Mouse (Mus musculus) thymus, postnatal 0 days (tissue): ENCODE data around the gene Gast. TPM values are rescaled to one million over a fixed set of nuclear protein-coding genes. Genes with fewer than 3 reads are reported as not detected.
"Not testable (repeated sequence)": the region's sequence is repeated elsewhere in the genome, so short reads cannot be mapped to it uniquely, and the experiment has no call there.

Experiments
- DNase-seq: peaks from one replicate; pipeline ENCODE4 v3.0.0-alpha.2; 2015; ENCODE audit warnings: low spot score
- polyA plus RNA-seq: library from polyadenylated mRNA; unstranded; fragments of >200 nt; fragmentation: Nextera tagmentation; extraction: Ambion mirVana; gene quantifications from 2 replicates; pipeline ENCODE4 v1.2.1, GENCODE M21; 2015

Gene Gast
- polyA plus RNA-seq, 1 experiment from 2014 or later = 2.1 TPM

DNA sequence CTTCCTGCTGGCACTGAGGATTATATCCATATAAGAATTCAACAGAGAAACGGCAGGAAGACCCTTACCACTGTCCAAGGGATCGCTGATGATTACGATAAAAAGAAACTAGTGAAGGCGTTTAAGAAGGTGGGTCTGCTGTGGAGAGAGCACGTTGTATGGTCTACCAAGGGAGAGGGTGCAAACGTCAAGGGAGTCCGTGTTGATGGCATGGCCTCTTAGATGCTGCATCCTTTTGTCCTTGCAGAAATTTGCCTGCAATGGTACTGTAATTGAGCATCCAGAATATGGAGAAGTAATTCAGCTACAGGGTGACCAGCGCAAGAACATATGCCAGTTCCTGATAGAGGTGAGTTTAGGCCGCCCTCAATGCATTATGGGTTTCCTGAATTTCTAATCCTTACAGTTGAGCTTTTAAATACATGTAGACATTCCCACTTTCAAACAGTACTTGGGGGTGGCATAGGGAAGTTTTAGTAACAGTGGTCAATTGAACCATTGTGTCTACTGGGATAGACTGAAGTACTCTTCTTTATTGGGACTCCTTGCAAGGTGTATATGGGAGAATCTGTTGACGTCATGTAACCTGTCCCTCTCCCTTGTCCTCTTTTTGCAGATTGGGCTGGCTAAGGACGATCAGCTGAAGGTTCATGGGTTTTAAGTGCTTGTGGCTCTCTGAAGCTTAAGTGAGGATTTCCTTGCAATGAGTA lies 13.4 kb upstream of the Gast start:
- not testable (repeated sequence) for DNase-seq

DNA sequence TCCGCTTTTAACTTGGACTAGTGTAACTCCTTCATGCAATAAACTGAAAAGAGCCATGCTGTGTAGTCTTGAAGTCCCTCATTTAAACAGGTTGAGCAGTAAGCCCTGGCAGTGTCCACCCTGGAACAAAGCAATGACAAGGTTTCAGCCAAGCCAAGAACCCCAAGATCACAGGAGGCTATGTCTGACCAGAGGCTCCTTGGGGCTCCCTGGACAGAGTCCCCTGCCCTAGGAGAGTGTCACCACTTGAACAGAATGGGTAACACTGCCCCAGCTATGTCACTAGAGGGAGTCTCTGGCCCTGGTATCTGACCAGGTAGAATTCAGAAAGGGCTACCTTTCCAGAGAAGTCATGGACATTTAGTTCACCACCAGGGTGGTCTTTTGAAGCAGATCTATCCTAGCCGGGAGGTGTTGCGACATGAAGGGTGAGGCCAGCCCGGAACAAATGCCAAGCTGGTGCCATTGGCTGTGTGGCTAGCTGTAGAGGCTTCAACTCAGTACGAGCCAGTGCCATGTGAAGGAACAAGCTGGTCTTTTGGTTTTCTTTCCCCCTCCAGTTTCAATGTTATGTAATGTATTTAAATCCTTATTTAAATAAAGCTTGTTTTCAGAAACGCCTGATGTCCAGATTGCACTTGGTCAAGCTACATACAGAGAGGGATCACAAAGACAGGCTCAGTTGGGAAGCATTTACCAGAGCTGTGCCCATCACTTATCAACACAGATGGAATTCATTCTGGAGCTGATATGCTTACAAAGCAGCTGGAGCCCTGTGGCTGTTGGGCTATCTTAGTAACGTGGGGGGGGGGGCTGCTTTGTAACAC lies 12.5 kb upstream of the Gast start:
- DNase-seq = not testable (repeated sequence)

GRCm38 (mm10) chr11:100322591-100323258 lies 11.5 kb upstream of the Gast start:
- DNase-seq = no peak

- peak; percentile 84 for DNase-seq
Measured at GRCm38 (mm10) chr11:100323578-100323977, 10.6 kb upstream of the Gast start.

DNA sequence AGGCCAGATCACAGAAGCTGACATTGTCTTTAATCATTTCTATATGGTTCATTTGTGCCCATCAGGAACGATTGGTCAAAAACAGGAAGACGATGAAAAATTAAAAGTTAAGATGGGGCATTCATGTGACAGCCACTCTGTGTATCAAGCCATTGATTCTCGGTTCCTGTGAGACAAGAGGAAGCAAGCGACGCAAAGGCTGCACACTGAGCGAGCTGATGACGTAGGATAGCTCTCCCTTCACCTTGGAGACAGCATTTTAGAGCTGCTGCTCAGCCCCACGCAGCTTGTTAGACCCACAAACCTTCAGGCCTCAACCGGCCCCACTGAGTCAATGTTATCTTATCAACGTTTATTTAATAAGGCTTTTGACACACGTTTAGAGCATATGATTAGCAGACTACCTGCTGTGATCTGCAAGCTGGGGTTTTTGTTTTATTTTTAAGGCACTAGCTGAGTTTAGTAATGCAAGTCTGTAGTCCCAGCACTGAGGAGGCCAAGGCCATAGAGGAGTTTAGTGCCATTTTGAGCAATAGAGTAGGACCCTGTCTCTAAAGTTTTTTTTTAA lies 9.1 kb upstream of the Gast start:
- DNase-seq = no peak

DNA sequence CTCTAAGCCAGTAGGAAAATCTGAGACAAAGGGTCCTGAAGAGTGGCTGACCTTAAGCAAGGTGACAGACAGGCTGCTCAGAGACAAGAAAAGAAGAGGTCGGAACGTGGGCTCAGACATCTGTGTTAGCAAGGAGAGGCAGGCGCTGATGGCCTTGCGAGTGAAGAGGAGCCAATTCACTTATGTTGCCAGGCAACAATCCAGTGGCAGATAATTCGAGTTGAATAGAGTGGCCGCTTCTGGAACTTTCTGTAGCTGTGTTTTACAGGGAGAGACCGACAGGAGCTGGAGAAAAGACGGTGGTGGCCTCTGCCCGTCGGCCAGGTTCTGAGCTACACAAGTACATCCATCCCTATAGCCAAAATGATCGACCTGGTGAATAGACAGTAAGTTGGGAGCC lies 6.9 kb upstream of the Gast start:
- DNase-seq = no peak

GRCm38 (mm10) chr11:100327761-100328160 lies 6.4 kb upstream of the Gast start:
- DNase-seq = no peak

GRCm38 (mm10) chr11:100330235-100330634 lies 4.0 kb upstream of the Gast start:
- no peak for DNase-seq

DNA sequence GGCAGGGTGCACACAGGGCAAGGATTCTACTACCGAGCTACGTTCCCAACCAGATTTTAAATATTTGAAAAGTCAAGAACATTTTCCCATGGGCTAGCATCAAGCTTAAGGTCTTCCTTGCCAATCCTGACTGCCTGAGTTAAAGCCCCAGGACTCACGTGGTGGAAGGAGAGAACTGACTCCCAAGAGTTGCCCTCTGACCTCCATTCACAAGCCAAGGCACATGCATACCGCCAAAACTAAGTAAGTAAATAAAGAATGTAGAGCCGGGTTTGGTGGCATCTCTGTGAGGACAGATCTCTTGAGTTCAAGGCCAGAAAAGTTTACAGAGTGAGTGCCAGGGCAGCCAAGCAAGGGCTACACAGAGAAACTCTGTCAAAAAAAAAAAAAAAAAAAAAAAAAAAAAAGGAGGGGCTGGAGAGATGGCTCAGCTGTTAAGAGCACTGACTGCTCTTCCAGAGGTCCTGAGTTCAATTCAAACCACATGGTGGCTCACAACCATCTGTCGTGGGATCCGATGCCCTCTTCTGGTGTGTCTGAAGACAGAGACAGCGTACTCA lies 3.3 kb upstream of the Gast start:
- DNase-seq = not testable (repeated sequence)

- DNase-seq = no peak
Measured at GRCm38 (mm10) chr11:100332766-100333515, 1.3 kb upstream of the Gast start.

- no peak for DNase-seq
Measured at GRCm38 (mm10) chr11:100335731-100336130, 1.5 kb downstream of the Gast start.

GRCm38 (mm10) chr11:100344269-100344668 lies 10.1 kb downstream of the Gast start:
- DNase-seq = no peak

DNA sequence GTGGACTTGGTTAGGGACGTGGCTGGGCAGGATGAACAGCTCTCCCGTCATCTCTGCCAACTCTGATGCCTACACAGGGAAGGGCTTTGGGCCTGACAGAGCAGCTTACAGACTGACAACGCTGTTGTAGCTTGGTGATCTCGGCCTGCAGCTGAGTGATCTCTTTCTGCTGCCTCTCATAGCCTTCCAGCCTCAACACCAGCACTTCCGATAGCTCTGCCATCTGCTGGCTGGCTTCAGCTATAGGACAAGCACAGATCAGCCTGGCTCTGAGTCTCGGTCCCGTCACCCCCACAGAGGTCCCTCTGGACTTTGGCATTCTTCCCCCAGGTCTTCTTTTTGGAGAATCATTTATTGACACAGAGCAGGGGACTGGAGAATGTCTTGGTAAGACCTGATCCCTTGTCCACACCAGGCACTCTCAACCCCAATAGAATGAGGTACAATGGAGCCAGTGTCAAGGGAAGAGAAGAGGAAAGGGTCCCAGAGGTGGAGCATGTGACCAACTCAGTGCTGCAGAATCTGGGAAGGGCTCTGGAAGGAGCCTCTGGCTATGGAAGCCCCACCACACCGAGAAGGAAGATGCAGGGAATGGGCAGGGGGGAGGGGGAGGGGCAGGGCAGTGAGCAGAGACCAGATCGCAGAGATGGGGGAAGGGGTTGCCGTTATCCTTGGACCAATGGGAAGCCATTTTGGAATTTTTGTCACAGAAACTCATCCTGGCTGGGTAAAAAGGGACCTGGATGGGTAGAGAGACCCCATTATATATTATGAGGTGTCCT lies 18.1 kb downstream of the Gast start:
- DNase-seq = peak; percentile 40

DNA sequence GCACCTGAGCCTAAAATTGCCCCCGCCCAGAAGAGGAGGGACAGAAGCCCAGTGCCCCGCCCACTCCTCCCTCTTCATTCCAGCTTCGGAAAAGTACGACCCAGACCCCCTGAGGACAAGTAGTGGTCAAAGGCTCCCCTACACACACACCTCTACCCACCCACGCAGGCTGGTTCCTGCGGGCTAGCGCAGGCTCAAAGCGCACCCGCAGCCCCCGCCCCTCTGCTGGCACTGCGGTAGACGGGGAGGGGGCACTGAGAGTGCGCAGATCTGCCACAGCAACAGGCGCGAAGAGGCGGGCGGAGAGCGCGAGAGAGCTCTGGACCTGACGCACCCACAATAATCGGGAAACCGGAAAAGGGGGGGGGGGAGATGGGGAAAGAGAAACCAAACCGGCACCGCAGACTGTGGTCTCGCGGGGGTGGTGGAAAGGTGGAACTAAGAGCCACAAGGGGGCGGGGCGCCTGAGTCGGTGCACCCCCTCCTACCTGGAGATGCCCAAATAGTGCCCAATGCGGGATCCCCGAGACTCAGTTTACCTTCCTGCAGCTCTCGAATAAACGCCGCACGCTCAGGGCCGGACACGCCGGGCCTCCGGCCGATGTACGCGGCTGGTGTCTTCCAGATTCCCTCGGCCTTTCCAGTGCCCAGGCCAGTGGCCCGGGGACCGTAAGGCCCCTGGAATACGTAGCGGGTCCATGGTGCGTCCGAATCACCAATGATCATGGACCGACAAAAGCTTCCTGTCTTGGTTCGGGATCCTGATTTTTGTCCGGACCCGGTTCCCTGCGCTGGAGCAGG lies 21.1 kb downstream of the Gast start:
- peak; percentile 62 for DNase-seq

GRCm38 (mm10) chr11:100355972-100356818 lies 22.0 kb downstream of the Gast start, which contains the start of gene Hap1:
TSS of gene Hap1 (minus strand) at chr11:100356128.
- peak; percentile 41 for DNase-seq

DNA sequence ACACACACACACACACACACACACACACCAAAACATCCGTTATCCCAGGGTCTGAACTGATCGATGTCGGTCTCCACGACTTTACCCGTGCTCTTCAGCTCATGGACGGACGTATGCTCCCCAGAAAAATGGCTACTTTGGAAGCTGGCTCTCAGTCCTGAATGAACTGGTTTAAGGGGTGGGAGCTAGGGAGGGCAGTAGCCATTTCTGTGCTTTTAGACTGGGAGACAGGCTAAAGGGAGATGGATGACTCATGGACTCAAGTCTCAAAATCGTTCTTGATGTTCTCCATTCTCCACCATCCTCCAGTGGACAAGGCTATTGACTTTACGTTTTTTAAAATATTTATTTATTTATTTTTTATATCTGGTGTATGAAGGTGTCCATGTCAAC lies 22.6 kb downstream of the Gast start:
- no peak for DNase-seq

DNA sequence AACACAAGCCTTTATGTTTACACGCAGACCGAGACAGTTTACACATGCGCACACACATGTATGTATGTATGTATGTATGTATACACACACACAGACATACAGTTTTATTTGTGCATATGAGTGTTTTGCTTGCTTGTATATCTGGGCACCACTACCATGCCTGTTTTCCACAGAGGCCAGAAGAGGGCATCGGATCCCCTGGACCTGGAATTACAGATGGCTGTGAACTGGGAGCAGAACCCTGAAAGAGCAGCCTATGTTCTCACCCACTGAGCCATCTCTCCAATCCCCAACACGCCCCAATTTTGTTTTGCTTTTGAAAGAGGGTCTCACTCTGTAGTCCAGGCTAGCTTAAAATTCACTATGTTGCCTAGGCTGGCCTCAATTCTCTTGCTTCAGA lies 23.2 kb downstream of the Gast start:
- no peak for DNase-seq

DNA sequence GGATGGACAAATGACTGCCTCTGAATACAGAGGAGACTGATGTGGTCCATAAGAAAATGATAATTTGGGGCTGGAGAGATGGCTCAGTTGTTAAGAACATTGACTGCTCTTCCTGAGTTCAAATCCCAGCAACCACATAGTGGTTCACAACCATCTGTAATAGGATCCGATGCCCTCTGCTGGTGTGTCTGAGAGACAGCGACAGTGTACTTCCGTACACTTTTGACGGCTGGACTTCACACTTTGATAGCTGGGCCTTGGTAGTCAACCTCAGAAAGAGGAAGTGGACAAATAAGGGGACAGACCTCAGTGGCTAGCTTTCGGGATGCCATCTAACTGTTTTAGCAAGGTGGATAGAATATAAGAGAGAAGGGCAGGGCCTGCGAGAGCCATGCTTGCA lies 26.0 kb downstream of the Gast start:
- no peak for DNase-seq
